Mouse (Mus musculus) MEL (cell line): ENCODE measurements around the gene Chchd10. TPM values are rescaled to one million over a fixed set of nuclear protein-coding genes. Genes with fewer than 3 reads are reported as not detected.

Source experiments
- DNase-seq: peaks from one replicate; pipeline ENCODE4 v3.0.0; 2011; ENCODE audit warnings: low read depth, low spot score
- H3K27ac ChIP-seq: 2 replicates; pipeline ENCODE4 v1.5.1; 2012; ENCODE audit warnings: low read depth, mild to moderate bottlenecking, control low read depth, low read length, moderate library complexity; ENCODE audit not compliant: control insufficient read depth
- H3K27me3 ChIP-seq, 2 experiments: fragments of 150-350 bp in 1 of 2; sonication (generic) in 1 of 2; 2 replicates each; pipeline ENCODE4 v1.6.1; 2012; ENCODE audit warnings: low read length in 2 of 2, mild to moderate bottlenecking in 2 of 2, improper control_type of control experiment in 1 of 2, moderate library complexity in 1 of 2; ENCODE audit not compliant: insufficient read depth in 2 of 2, control insufficient read depth in 1 of 2
- H3K36me3 ChIP-seq, 2 experiments: 2 replicates each; pipeline ENCODE4 v1.6.1; 2012 to 2014; ENCODE audit warnings: low read length in 2 of 2, improper control_type of control experiment in 1 of 2, inconsistent platforms in 1 of 2, mild to moderate bottlenecking in 1 of 2; ENCODE audit not compliant: insufficient read depth in 2 of 2, control insufficient read depth in 1 of 2
- H3K4me1 ChIP-seq, 2 experiments: fragments of 150-350 bp in 1 of 2; sonication (generic) in 1 of 2; 2 replicates each; pipeline ENCODE4 v1.6.1; 2012; ENCODE audit warnings: low read length in 2 of 2, improper control_type of control experiment in 1 of 2, mild to moderate bottlenecking in 1 of 2; ENCODE audit not compliant: insufficient read depth in 2 of 2, control insufficient read depth in 1 of 2
- H3K4me3 ChIP-seq, 2 experiments: fragments of 150-350 bp in 1 of 2; sonication (generic) in 1 of 2; 2 replicates each; pipeline ENCODE4 v1.5.1; 2012; ENCODE audit warnings: low read depth in 2 of 2, low read length in 2 of 2, mild to moderate bottlenecking in 2 of 2, moderate library complexity in 2 of 2, control low read depth in 1 of 2, improper control_type of control experiment in 1 of 2; ENCODE audit not compliant: control insufficient read depth in 1 of 2, insufficient read depth in 1 of 2
- H3K79me2 ChIP-seq: 2 replicates; pipeline ENCODE4 v1.6.1; 2012; ENCODE audit warnings: mild to moderate bottlenecking, low read length, moderate library complexity; ENCODE audit not compliant: control insufficient read depth, poor library complexity, insufficient read depth
- H3K9ac ChIP-seq: 2 replicates; pipeline ENCODE4 v1.6.1; 2012; ENCODE audit warnings: low read depth, mild to moderate bottlenecking, control low read depth, low read length, moderate library complexity; ENCODE audit not compliant: control insufficient read depth, poor library complexity, severe bottlenecking
- H3K9me3 ChIP-seq: fragments of 150-350 bp; sonication (generic); replicated peaks from 2 replicates; pipeline ENCODE4 v1.6.1; 2012; ENCODE audit warnings: mild to moderate bottlenecking, low read length, improper control_type of control experiment, moderate library complexity; ENCODE audit not compliant: insufficient read depth
- BHLHE40 ChIP-seq: IDR thresholded peaks from 2 replicates; pipeline ENCODE4 v1.6.1; 2012; ENCODE audit warnings: low read depth, mild to moderate bottlenecking, inconsistent platforms, low read length, improper control_type of control experiment, borderline replicate concordance
- CTCF ChIP-seq, 3 experiments: IDR thresholded peaks in 2 of 3; conservative IDR thresholded peaks in 1 of 3; 2 replicates each; pipeline ENCODE4 v1.5.1; 2011 to 2012; ENCODE audit warnings: low read length in 3 of 3, low read depth in 2 of 3, mild to moderate bottlenecking in 2 of 3, improper control_type of control experiment in 1 of 3, inconsistent platforms in 1 of 3, mixed read lengths in 1 of 3, moderate library complexity in 1 of 3; ENCODE audit not compliant: control insufficient read depth in 1 of 3, insufficient read depth in 1 of 3, poor library complexity in 1 of 3, severe bottlenecking in 1 of 3
- ELF1 ChIP-seq: IDR thresholded peaks from 2 replicates; pipeline ENCODE4 v1.6.1; 2014; ENCODE audit warnings: low read depth, mild to moderate bottlenecking, inconsistent platforms, low read length, improper control_type of control experiment, moderate library complexity
- HCFC1 ChIP-seq: IDR thresholded peaks from 2 replicates; pipeline ENCODE4 v1.6.1; 2012; ENCODE audit warnings: low read depth, mild to moderate bottlenecking, inconsistent platforms, low read length, improper control_type of control experiment, moderate library complexity
- JUND ChIP-seq: IDR thresholded peaks from 2 replicates; pipeline ENCODE4 v1.6.1; 2011; ENCODE audit warnings: low read depth, mild to moderate bottlenecking, improper control_type of control experiment, low read length
- MAZ ChIP-seq: IDR thresholded peaks from 2 replicates; pipeline ENCODE4 v1.6.1; 2012; ENCODE audit warnings: low read depth, mild to moderate bottlenecking, inconsistent platforms, low read length, improper control_type of control experiment
- MEF2A ChIP-seq: IDR thresholded peaks from 2 replicates; pipeline ENCODE4 v1.6.1; 2014; ENCODE audit warnings: low read depth, mild to moderate bottlenecking, inconsistent platforms, low read length, improper control_type of control experiment; ENCODE audit not compliant: poor library complexity, insufficient replicate concordance, severe bottlenecking; ENCODE audit errors: extremely low read depth
- MXI1 ChIP-seq: IDR thresholded peaks from 2 replicates; pipeline ENCODE4 v1.6.1; 2011; ENCODE audit warnings: mild to moderate bottlenecking, low read depth, low read length, improper control_type of control experiment
- MYB ChIP-seq: IDR thresholded peaks from 2 replicates; pipeline ENCODE4 v1.6.1; 2011; ENCODE audit warnings: mild to moderate bottlenecking, low read depth, low read length, improper control_type of control experiment
- NELFE ChIP-seq: IDR thresholded peaks from 2 replicates; pipeline ENCODE4 v1.6.1; 2011; ENCODE audit warnings: low read depth, low read length, improper control_type of control experiment
- POLR2A ChIP-seq, 2 experiments: IDR thresholded peaks; 2 replicates each; pipeline ENCODE4 v1.6.1; 2011 to 2012; ENCODE audit warnings: low read length in 2 of 2, mild to moderate bottlenecking in 2 of 2, control low read depth in 1 of 2, improper control_type of control experiment in 1 of 2, low read depth in 1 of 2, moderate library complexity in 1 of 2; ENCODE audit not compliant: control insufficient read depth in 1 of 2, insufficient read depth in 1 of 2, poor library complexity in 1 of 2
- POLR2AphosphoS5 ChIP-seq: IDR thresholded peaks from 2 replicates; pipeline ENCODE4 v1.6.1; 2012; ENCODE audit warnings: low read depth, borderline replicate concordance, mild to moderate bottlenecking, inconsistent platforms, low read length, moderate library complexity, mixed read lengths
- RCOR1 ChIP-seq: IDR thresholded peaks from 2 replicates; pipeline ENCODE4 v1.6.1; 2012; ENCODE audit warnings: low read depth, mild to moderate bottlenecking, inconsistent platforms, low read length, improper control_type of control experiment
- SMC3 ChIP-seq: IDR thresholded peaks from 2 replicates; pipeline ENCODE4 v1.6.1; 2011; ENCODE audit warnings: low read depth, low read length, improper control_type of control experiment
- TAL1 ChIP-seq: IDR thresholded peaks from 2 replicates; pipeline ENCODE4 v1.6.1; 2012; ENCODE audit warnings: mild to moderate bottlenecking, inconsistent platforms, low read length, moderate library complexity, mixed read lengths
- TBP ChIP-seq: IDR thresholded peaks from 2 replicates; pipeline ENCODE4 v1.8.0; 2011; ENCODE audit warnings: low read depth, low read length, improper control_type of control experiment
- TCF12 ChIP-seq: IDR thresholded peaks from 2 replicates; pipeline ENCODE4 v1.6.1; 2014; ENCODE audit warnings: low read depth, mild to moderate bottlenecking, inconsistent platforms, low read length, improper control_type of control experiment, moderate library complexity
- UBTF ChIP-seq: IDR thresholded peaks from 2 replicates; pipeline ENCODE4 v1.6.1; 2012; ENCODE audit warnings: low read depth, mild to moderate bottlenecking, inconsistent platforms, low read length, improper control_type of control experiment, moderate library complexity, borderline replicate concordance; ENCODE audit not compliant: insufficient read depth
- USF2 ChIP-seq, 2 experiments: IDR thresholded peaks; 2 replicates each; pipeline ENCODE4 v1.6.1; 2011 to 2012; ENCODE audit warnings: improper control_type of control experiment in 2 of 2, low read length in 2 of 2, borderline replicate concordance in 1 of 2, inconsistent platforms in 1 of 2, low read depth in 1 of 2, mild to moderate bottlenecking in 1 of 2; ENCODE audit not compliant: insufficient read depth in 1 of 2
- ZC3H11A ChIP-seq: IDR thresholded peaks from 2 replicates; pipeline ENCODE4 v1.6.1; 2012; ENCODE audit warnings: low read depth, mild to moderate bottlenecking, inconsistent platforms, low read length, improper control_type of control experiment
- ZKSCAN1 ChIP-seq: IDR thresholded peaks from 2 replicates; pipeline ENCODE4 v1.6.1; 2012; ENCODE audit warnings: low read depth, mild to moderate bottlenecking, inconsistent platforms, low read length, improper control_type of control experiment, moderate library complexity
- polyA plus RNA-seq, 2 experiments: library from polyadenylated mRNA; stranded (reverse) in 1 of 2; unstranded in 1 of 2; fragments of >175 nt in 1 of 2; fragments of >200 nt in 1 of 2; gene quantifications; 2 replicates each; pipeline versions ENCODE4 v1.2.1 to v1.2.4; 2012; ENCODE audit warnings: low replicate concordance in 2 of 2, low read depth in 1 of 2; ENCODE audit not compliant: insufficient read length in 2 of 2, insufficient read depth in 1 of 2, missing spikeins in 1 of 2
- total RNA-seq: library from RNA; depleted of rRNA; stranded (reverse); fragments of 300-350 nt; gene quantifications from 2 replicates; pipeline ENCODE4 v1.2.3, GENCODE M21; 2012

Chchd10 gene
- total and polyA plus RNA-seq, 3 experiments: 143 to 428 TPM; not detected in 1

GRCm38 (mm10) chr10:75931311-75931710 is 1.6 kb upstream of the Chchd10 start:
- no peak overlapping the region for H3K4me3 ChIP-seq
- H3K4me1 ChIP-seq: peaks cover 0 to 2% of the 10 kb centered on the region in 2 experiments; a peak in 1 of 4 replicates
- H3K9me3 ChIP-seq: no peaks in the 10 kb centered on the region
- TF ChIP-seq TAL1 (no peak), UBTF (no peak), USF2 (IDR thresholded peaks at IDR 0.05; ENCODE audit: borderline replicate concordance in 1 of 2, insufficient read depth in 1 of 2, low read depth in 1 of 2, low read length in 2 of 2) (no peak), ELF1 (no peak), TBP (no peak), MEF2A (no peak), BHLHE40 (no peak), ZC3H11A (no peak), MAZ (no peak), RCOR1 (no peak), CTCF (IDR thresholded peaks at IDR 0.05 in 2 of 3, conservative IDR thresholded peaks at IDR 0.05 in 1 of 3; ENCODE audit: control insufficient read depth in 1 of 3, insufficient read depth in 1 of 3, low read depth in 2 of 3, low read length in 3 of 3, poor library complexity in 1 of 3, severe bottlenecking in 1 of 3) (no peak), ZKSCAN1 (no peak), JUND (no peak), MYB (no peak), SMC3 (no peak)
- H3K27ac ChIP-seq: no peak overlapping the region
- H3K79me2 ChIP-seq: peaks cover 6% of the 10 kb centered on the region
- no peak for DNase-seq
- H3K9ac ChIP-seq: no peak overlapping the region
- H3K27me3 ChIP-seq: no peaks in the 10 kb centered on the region; a peak in 1 of 4 replicates
- peaks cover 0 to 2% of the 10 kb centered on the region in 2 experiments; a peak in 2 of 4 replicates for H3K36me3 ChIP-seq

GRCm38 (mm10) chr10:75932081-75932678 is 750 bp upstream of the Chchd10 start:
- Histone ChIP-seq H3K9me3 (no peaks in the 10 kb centered on the region), H3K4me3 (peak overlapping the region; percentile 62 to 73), H3K79me2 (peaks cover 9% of the 10 kb centered on the region), H3K9ac (peak overlapping the region; percentile 79), H3K27ac (no peak overlapping the region), H3K36me3 (peaks cover 0 to 6% of the 10 kb centered on the region in 2 experiments; a peak in 2 of 4 replicates), H3K4me1 (peaks cover 4 to 5% of the 10 kb centered on the region in 2 experiments), H3K27me3 (no peaks in the 10 kb centered on the region; a peak in 1 of 4 replicates)
- peak; percentile 57 for DNase-seq
- TF ChIP-seq ZKSCAN1 (no peak), POLR2A (IDR thresholded peaks at IDR 0.05; ENCODE audit: control insufficient read depth in 1 of 2, insufficient read depth in 1 of 2, low read depth in 1 of 2, low read length in 2 of 2, poor library complexity in 1 of 2) (peak; percentile 32 to 35; a peak in 1 of 4 replicates), ELF1 (no peak), NELFE (peak; percentile 35), MXI1 (no peak), MAZ (no peak), TCF12 (0 out of 2 replicates have a peak, but pooled peaks have one; percentile 14), CTCF (IDR thresholded peaks at IDR 0.05 in 2 of 3, conservative IDR thresholded peaks at IDR 0.05 in 1 of 3; ENCODE audit: control insufficient read depth in 1 of 3, insufficient read depth in 1 of 3, low read depth in 2 of 3, low read length in 3 of 3, poor library complexity in 1 of 3, severe bottlenecking in 1 of 3) (no peak), HCFC1 (0 out of 2 replicates have a peak, but pooled peaks have one; percentile 24), POLR2AphosphoS5 (no peak)
